Mouse (Mus musculus): Measurements from ENCODE around the gene Crip3.
A peak's percentile ranks its signal among the peaks of the same experiment; 100 is the strongest.

The Crip3 gene

DNA sequence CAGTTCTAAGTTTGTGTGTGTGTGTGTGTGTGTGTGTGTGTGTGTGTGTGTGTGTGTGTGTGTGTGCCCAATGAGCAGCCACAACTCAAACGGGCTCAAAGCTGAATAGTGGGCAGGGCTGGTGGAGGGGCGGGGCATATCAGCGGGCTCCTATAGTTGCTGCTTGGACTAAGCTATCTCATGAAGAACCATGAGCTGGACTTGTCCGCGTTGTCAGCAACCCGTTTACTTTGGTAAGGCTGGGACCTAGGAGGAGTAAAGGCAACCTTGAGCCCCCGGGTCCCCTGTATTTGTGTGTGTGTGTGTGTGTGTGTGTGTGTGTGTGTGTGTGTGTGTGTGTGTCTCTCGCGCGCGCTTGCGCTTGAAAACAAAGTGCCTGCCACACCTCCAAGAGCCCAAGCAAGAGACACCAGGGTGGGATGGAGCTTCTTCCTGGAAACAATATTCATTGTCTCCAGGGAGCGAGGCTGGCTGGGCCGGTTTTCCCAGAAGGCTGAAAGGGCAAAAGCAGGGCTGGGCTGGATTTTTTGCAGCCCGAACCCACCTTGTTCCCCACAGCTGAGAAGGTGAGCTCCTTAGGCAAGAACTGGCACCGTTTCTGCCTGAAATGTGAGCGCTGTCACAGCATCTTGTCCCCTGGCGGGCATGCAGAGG is at the start of gene Crip3:
Gene Crip3, plus strand, starts transcription at position 166 of the 654 bp plus-strand sequence.
- no peak for DNase-seq

DNA sequence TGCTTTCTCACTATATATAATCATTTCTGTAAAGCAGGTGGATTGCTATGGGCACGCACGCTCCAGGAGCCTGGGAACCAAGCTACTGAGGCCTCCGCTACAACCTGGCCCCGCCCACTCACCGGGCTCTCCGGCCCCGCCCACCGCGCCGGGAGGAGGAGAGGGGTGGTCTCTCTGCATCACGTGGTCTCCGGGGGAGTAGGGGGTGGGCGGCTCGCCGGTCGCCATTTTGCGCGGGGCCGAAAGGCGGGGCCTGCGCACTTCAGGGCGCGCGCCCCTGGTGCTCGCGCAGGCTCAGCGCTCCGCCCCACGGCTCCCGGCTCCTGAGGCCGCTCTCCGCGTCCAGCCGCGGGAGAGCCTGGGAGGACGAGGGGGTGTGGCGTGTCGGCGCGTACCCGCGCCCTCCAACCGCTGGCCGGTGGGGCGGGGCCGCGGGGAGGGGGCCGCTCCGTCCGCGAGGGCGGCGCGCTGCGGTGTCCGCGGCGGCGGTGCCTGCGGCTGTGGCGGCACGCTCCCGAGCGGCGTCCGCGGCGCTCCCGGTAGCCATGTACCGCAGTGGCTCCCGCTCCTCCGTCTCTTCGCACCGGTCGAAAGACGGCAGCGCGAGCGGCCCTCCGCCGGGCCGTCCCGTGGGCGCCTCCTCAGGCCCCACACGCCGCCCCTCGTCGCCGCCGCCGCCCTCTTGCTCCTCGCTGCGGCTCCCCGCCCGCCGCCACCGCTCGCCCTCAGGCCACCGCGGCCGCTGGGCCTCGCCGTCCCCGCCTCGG is 45.2 kb upstream of the Crip3 start, which contains the start of gene Zfp318:
Gene Zfp318, plus strand, starts transcription at position 438 of the 767 bp plus-strand sequence.
- peak; percentile 99 to 100 for DNase-seq

DNA sequence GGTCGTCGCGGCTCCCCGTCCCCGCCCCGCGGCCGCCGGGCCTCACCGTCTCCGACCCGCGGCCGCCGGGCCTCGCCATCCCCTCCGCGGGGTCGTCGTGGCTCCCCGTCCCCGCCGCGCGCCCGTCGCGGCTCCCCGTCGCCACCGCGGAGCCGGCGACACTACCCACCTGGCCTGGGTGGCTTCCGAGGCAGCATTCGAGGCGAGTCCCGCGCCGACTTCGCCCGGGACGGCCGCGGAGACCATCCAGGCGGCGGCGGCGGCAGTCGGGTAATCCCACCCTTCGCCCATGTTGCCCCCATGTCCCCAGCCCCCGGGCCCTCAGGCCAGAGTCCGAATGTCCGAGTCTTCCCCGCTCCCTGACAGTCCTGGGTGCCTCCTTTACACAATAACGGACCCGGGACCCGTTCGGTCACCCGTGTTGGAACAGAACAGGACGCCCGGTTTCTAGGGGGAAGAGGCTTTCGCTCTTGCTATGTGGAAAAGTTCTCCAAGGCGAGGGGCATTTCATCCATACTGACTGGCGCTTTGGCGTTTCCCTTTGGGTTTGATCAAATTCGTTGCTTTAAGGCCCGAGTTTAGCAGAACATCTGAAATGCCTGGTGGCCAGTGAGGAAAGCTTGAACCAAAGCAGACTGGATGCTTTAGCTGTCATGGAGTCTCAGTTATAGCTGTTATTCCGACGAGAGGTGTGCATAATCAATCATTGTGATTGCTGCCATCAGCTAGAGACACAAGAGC is 44.5 kb upstream of the Crip3 start:
- peak; percentile 51 to 60 for DNase-seq

DNA sequence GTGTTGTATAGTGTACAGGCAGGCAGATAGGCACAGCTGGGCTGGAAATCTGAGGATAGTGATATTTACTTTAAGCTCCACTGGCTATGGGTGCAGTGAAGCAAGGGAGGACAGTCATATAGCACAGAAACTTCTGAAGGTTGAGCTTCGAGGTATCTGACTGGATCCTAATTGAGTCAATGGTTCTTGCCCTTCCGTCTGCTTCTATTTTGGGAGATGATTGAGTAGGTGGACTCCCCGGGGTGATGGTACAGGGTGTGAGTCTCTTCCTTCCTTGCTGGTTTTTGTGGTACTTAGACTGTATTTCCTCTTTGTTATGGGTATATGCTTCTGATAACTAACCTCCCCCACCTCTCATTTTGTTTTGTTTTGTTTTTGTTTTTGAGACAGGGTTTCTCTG is 40.5 kb upstream of the Crip3 start:
- DNase-seq = no peak

DNA sequence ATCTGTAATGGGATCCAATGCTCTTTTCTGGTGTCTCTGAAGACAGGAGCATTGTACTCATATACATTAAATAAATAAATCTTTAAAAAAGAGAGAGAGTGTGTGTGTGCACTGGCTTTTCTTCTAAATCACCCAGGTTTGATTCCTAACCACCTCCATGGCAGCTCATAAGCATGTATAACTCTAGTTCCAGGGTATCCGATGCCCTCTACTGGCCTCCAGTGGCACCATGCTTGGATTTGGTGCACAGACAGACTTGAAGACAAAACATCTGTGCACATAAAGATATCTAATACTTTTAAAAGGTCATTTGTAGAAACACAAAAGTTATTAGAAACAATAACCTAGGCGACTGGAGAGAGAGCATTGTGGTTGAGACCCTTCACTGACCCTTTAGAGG is 35.7 kb upstream of the Crip3 start:
- DNase-seq = peak; percentile 54 to 58

DNA sequence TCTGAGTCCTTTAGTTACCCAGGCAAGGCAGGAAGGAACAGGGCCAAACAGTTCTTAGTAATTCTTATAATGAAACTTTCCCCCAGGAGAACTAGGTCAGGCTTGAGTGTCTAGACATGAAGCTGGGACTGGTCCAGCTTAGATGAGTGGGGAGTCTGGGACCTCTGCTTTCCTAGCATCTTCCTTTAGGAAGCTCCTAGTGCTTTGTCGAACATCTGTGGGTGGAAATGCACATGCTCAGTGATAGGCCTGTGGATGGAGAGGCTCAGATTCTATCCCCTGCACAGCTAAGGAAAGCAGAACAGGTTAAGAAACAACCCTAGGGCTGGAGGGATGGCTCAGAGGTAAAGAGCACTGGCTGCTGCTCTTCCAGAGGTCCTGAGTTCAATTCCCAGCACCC is 34.1 kb upstream of the Crip3 start:
- no peak for DNase-seq

DNA sequence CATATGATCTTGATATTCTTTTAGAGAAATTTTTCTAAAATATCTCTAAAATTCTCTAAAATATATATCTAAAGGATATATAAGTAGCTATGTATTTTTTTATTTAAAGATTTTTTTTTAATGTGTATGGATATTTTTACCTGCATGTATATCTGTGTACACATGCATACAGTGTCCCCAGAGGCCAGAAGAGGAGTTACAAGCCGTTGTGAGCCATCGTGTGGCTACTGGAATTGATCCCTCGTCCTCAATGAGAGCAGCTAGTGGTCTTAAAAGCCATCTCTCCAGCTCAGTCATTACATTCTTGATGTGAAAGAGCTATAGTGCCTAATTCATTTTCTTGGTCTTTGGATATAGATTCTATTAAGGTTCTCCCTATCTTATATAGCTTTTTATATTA is 20.2 kb upstream of the Crip3 start:
- peak in 1 of 2 experiments; percentile 35 for DNase-seq

DNA sequence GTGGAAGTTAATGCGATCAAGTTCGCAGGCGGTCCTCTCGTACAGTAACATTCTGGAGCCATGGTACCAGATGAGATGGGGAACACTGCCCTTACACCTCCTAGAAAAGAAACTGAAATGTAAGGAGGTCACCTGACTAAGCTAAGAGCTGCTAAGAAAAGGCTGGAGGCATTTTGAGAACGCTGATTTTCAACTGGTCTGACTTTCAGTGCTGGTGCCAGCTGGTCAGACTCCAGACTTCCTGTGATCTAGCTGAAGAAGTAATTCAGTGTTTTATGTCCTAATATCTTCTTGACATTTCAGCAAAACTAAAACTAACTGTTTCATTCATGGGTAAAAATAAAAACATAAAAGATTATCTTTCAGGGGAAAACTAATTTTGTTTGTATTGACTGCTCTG is 10.1 kb upstream of the Crip3 start:
- DNase-seq = peak; percentile 52 to 58

DNA sequence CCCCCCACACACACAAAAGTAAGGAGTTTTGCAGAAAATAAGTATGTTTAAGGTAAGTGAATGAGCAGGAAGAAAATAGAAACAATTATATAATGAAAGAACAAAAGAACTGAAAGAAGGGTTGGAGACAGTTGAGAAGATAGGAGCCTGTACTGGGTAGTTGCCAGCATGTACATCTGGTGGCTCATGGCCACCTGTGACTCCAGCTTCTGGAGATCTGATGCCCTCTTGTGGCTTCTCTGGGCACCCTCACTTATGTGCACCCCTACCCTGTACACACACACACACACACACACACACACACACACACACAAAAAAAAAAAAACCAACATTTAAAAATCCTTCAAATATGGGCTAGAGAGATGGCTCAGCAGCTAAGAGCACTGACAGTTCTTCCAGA is 9.0 kb upstream of the Crip3 start:
- no peak for DNase-seq

DNA sequence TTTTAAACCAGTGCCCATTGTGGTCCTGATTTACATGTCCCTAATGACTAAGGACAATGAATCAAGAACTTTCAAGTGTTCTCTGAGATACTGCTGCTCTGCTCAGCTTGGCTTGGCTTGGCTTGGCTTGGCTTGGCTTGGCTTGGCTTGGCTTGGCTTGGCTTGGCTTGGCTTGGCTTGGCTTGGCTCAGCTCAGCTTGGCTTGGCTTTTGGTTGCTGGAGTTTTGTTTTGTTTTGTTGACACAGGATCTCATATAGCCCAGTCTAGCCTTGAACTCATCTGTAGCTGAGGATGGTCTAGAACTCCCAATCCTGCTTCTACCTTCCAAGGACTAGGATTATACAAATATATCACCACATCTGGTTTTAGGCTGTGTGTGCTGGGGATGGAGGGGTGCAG is 2.2 kb upstream of the Crip3 start:
- DNase-seq = peak; percentile 69 to 70

DNA sequence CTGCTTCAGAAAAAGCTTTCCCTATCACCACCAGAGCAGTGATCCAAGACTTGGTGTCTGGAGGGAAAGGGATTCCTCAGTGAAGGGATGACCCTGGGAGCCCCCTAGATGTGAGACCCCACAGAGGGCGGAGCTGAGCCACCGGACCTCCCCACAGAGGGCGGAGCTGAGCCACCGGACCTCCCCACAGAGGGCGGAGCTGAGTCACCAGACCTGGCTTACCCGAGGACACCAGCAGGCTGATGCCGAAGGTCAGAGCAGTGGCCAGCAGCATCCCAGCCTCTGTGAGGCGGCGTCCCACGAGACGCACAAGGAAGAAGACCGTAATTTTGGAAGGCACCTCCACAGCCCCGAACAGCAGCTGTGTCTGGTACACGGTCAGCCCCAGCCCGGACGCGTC is 4.9 kb downstream of the Crip3 start:
- DNase-seq = peak in 1 of 2 experiments; percentile 56

DNA sequence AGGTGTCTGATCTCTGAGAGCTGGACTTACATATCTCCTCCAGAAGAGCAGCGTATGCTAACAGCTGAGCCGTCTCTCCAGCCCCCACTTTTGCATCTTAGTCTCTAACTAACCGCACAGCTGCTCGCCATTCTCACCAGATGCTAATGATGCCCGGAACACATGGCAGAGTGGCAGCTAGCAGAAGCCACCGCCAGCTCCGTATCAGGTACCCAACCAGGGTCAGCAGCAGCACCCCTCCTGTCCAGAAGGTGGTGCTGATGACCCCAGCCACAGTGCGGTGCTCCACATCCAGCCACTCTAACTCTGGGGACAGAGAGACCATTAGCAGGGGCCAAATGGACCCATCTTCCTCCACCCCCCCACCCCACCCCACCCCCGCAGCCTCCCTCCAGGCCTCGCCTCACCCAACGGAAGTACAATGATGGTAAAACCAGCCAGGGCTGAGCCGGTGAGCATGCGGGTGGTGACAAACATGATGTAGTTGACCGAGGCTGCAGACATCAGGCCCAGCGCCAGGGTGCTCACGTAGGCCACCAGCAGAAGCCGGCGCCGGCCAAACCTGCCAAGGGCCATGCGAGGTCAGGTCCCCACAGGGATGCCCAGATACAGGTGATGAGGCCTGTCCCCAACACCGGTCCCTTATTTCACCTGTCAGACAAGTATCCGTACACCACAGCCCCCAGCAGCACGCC is 8.1 kb downstream of the Crip3 start:
- DNase-seq = peak; percentile 75 to 77

DNA sequence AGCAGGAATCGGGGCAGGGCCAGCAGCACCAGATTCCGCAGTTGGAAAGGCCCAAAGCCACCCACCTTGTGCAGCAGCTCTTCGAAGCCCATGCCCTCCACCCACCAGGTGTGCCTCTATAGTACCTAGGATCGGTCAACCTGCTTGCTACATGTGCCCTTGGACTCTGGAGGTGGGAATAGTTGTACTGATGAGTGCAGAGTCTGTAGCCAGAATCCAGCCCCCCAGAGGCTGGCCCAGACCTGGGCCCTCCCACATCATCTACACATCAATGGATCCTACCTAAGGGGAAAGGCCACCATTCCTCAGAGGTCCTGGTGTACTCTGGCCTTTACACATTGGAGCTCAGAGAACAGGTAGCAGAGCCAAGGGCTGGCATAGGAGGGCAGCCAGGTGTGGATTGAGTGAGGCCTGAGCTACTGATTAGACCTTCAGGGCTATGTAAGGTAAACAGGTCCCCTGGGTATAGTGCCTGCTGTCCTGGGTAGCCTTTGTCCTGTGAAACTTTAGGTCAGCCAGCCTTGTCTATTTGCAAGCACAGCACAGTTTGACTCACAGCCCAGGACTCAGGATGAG is 9.7 kb downstream of the Crip3 start, which contains the start of gene Slc22a7:
Gene Slc22a7, minus strand, starts transcription at position 160 of the 576 bp plus-strand sequence.
- DNase-seq = peak in 1 of 2 experiments; percentile 3

DNA sequence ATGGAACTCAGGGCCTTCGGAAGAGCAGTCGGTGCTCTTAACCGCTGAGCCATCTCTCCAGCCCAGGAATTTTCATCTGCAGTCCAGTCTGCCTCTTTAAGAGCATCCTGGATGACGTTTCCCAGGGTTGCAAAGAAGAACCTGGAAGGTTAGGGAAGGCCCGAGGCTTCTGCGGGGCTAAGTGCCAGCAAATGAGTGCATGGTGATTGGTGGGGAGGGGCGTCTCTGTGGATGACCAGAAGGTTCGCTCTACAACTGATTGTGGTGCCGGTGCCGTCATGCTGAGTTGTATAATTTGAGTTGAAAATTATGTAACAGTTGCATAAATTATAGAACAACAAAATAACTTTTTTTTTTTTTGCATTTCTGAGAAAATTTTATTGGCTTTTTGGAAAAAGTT is 10.4 kb downstream of the Crip3 start:
- DNase-seq = no peak

DNA sequence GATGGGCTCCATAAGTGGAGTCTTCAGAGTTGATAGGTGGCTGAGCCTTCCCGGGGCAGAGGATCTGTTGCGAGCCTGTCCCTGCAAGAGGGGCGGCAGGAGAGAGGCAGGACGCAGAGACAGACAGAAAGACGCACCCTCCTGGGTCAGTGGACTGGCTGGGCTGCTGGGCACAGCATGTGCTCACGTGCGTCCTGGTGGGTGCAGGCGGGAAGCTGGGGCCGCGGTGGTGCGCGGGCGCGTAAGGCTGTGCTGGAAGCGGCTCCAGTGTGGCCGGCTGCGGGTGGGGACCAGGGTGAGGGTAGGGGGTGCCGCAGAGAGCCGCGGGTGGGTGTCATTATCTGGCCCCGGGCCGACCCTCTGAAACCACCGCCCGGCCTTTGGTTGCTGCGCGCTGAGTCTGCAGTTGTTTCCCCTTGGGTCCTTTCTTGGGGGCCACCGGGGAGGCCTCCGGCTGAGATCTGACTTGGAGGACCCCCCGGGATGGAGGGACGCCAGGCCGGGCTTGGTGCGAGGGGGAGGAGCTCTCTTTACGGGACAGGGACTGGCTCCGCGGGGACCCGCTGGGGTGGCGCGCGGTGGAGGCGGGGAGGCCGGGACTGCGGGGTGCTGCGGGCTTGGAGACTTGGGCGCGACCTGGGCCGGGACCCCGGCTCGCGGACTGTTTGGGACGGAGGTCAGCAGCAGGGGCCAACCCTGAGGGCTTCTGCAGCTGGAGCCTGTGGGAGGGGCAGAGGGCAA is 16.3 kb downstream of the Crip3 start:
- no peak for DNase-seq

DNA sequence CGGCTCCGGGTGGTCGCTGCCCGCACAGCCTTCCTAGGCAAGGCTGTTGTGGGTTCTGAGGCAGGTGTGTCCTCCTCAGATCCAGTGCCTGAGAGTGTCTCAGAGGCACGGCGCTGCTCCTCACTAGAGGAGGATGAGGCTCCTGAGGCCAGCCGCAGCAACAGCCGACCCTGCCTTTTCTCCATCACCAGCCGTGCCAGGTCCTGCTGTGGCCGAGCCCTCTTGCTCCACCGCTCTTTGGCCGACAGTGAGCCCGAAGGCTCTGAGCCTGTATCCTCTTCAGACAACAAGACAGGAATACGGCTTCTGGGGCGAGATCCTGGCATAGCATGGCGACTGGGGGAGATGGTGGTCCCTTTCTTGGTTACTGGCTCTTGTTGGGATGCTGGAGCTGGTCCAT is 17.5 kb downstream of the Crip3 start:
- DNase-seq = peak; percentile 57 to 61

DNA sequence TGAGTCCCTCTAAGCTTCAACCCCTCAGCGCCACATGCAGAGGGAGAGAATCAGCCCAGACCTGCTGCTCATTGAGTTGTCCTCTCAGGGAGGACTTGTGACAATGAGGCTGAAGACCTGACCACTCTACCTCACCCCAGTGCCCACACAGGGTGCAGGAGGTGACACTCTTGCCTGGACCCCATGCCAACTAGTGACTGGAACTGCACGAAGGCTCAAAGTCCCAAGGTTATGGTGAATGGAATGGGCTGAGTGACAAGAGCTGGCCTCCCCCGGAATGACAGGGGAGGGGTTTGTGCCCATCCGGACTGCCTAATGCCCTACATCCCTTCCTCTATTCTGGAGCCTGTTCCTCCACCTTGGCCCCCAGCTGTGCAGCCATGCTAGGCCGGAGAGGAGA is 24.0 kb downstream of the Crip3 start:
- no peak for DNase-seq

DNA sequence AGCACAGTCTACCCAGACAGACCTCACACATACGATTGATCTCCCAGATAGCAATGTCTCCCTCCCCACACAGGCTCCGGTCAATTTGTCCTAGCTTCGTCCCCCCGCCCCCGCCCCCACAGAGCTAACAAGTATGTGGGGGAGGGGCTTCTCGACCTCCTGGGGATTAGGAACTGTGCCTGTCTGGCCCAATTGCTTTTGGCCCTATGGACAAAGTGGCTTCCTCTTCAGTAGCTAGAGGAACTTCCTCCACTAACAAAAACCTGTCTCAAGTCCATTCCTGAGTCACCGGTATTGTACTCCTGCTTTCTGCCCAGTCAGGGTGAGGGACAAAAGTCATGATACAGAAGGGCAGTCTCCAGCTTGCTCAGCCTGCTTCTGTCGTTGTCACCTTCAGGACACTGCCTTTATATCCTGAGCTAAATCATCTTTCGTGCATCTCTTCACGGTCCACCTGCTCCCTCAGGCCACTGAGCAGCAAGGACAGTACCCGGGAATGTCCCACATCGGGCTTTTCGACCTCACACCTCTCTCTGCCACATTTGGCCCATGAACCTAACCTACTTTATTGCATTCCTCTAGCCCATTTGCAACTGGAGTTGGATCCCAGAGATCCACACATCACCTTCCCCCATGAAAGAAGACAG is 24.7 kb downstream of the Crip3 start:
- DNase-seq = no peak

DNA sequence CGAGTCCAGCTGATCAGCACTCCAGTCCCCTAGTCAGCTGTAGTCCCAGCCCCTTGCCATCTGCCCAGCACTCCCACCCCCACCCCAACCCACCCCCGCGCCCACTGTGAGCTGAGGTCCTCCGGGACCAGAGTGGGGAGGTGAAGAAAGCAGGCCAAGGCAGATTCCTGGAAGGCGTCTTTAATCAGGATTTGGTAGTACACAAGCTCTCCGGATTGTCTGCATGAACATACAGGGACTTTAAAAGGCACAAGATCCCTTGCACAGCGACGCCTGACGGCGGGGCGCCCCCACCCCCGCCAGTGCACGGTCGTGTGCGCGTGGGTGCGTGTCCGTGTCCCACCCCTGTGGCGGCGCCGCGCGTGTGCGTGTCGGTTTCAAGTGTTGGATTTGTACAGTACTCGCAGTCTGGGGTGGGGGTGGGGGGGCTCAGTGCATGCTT is 25.3 kb downstream of the Crip3 start:
- peak in 1 of 2 experiments; percentile 51 for DNase-seq

DNA sequence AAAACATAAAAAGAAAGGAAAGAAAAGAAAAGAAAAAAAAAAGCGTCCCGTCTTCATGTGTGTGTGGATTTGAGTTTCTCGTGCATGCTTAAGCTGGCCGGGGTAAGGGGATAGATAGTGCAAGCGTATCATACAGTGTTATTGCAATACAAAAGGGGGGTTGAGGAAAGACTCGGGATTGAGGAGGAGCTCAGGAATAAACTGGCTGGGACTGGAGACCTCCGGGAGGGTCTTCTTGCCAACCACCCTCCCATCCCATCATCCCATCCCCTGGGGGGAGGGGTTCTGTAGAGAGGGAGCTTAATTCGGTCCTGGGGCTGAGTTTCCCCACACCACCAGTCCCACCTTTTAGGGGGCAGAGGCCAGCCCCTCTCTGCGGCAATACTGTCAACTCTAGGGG is 25.8 kb downstream of the Crip3 start:
- DNase-seq = peak in 1 of 2 experiments; percentile 53

DNA sequence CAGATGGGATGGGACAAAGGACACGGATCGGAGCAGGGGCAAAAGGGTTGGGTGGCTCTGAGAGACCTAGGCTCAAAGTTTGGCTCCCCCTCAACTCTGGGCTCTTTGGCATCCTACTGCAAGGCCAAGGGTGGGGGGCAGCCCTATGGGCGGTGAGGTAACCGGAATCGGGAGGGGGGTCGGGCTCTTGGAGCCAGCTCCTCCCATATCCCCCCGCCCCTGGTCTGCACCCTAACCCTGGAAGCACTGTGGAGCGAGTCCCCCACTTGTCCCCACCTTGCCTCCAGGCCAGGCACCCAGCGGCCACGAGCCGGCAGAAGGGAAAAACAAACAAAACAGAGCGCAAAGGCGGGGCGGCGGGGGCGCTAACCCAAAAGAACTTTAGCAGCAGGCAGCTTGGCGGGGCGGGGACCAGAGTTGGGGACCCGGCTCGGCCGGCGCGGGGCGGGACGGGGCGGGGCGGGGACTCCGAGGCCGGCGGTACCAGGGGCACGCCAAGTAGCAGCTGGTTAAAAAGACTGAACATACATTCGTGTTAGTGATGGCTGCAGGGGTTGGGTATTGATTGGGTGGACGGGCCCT is 26.5 kb downstream of the Crip3 start:
- DNase-seq = peak; percentile 66 to 67

Measured in cerebellum, postnatal 10 days (tissue).